Mouse (Mus musculus) kidney, adult 2 months (tissue): ENCODE data around the gene Ifna14. TPM values are rescaled to one million over a fixed set of nuclear protein-coding genes. Genes with fewer than 3 reads are reported as not detected.
A peak's percentile ranks its signal among the peaks of the same experiment; 100 is the strongest.

ENCODE experiments used
- DNase-seq: peaks from one replicate; pipeline ENCODE4 v3.0.0; 2021
- H3K27ac ChIP-seq: fragments of 200-500 bp; 2 replicates; pipeline ENCODE4 v1.5.1; 2012; ENCODE audit warnings: low read depth, low read length, control low read depth, inconsistent platforms; ENCODE audit not compliant: insufficient read depth
- H3K27me3 ChIP-seq: fragments of 200-500 bp; replicated peaks from 2 replicates; pipeline ENCODE4 v1.6.1; 2012; ENCODE audit warnings: mild to moderate bottlenecking, moderate library complexity, low read length, inconsistent platforms; ENCODE audit not compliant: control insufficient read depth, insufficient read depth
- H3K36me3 ChIP-seq: fragments of 200-500 bp; 2 replicates; pipeline ENCODE4 v1.6.1; 2012; ENCODE audit warnings: mild to moderate bottlenecking, moderate library complexity, low read length, inconsistent platforms; ENCODE audit not compliant: control insufficient read depth, insufficient read depth
- H3K4me1 ChIP-seq: fragments of 200-500 bp; 2 replicates; pipeline ENCODE4 v1.6.1; 2011; ENCODE audit warnings: low read length; ENCODE audit not compliant: control insufficient read depth, insufficient read depth
- H3K4me3 ChIP-seq: fragments of 200-500 bp; 2 replicates; pipeline ENCODE4 v1.5.1; 2011; ENCODE audit warnings: mild to moderate bottlenecking, low read depth, low read length, control low read depth; ENCODE audit not compliant: insufficient read depth
- CTCF ChIP-seq: fragments of 200-500 bp; conservative IDR thresholded peaks from 2 replicates; pipeline ENCODE4 v1.5.1; 2011; ENCODE audit warnings: low read depth, mild to moderate bottlenecking, control low read depth, low read length, moderate library complexity, mixed read lengths; ENCODE audit not compliant: insufficient read depth, insufficient read length
- POLR2A ChIP-seq: fragments of 200-500 bp; IDR thresholded peaks from one replicate; pipeline ENCODE4 v1.6.1; 2011; ENCODE audit warnings: low read depth, low read length, control low read depth
- WGBS: fragments of 180-500 bp; shearing (Covaris S2); methylation state at CpG from one replicate; pipeline ENCODE4 v1.1.7; 2018; 5-methylcytosine and 5-hydroxymethylcytosine counted together
- polyA plus RNA-seq: library from polyadenylated mRNA; depleted of rRNA; stranded (reverse); fragments of >200 nt; gene quantifications from 2 replicates; pipeline ENCODE4 v1.2.3, GENCODE M21; 2012

Ifna14 gene
- polyA plus RNA-seq, 1 experiment: not detected

DNA sequence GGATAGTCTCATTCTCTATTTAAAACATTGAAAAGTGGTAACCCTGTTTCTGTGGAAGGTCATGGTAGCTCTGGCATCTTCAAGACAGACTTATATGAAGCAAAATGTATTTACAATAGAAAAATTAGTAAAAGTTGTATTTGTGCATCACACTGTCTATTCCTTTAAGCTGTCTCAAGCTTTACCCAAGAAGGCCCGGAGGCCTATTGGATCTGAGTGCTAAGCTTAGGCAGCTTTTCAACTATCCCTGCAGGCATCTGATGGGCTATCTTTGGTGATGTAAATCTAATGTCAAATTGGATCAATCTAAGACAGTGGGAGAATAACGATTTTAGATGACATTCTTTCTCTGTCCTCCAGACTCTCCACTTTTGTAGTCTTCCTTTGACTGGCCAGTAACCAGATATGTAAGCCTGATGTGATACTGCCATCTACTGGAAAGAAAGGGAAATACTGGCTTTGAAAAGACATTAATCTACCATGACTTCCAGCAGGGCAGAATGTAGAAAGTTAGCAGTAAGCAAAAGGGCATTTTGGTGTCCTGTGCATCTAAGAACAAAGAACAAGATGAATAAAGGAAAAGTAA lies 27.9 kb downstream of the Ifna14 start:
- peak; percentile 74 for DNase-seq
- 53% methylated on average over 2 of the region's 2 CpGs for WGBS
- H3K36me3 ChIP-seq: no peaks in the 10 kb centered on the region
- H3K4me1 ChIP-seq: no peaks in the 10 kb centered on the region
- H3K27ac ChIP-seq: no peak overlapping the region
- H3K27me3 ChIP-seq: no peaks in the 10 kb centered on the region
- TF ChIP-seq POLR2A: no peak
- peak; percentile 43 for TF ChIP-seq CTCF
- no peak overlapping the region for H3K4me3 ChIP-seq

DNA sequence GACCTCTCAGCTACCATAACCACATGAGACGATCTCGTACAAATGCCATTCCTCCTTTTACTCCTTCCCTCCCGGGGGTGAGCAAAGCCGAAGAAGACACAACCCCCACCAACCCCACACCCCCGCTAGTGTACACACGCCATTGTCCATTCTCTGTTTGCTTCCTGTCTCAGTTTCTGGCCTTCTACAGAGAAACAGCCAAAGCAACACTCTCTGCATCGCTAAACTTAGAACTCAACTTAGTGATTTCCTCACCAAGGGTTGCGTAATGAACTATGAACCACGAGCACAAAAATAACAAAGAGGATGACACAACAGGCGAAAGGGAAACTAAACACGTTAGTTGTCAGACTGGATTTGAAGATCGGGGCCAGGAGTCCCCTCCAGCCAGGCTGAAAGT lies 34.3 kb downstream of the Ifna14 start:
- no peaks in the 10 kb centered on the region for H3K27me3 ChIP-seq
- H3K4me1 ChIP-seq: peaks cover 2% of the 10 kb centered on the region; the same call in 1 of the 2 replicates
- H3K4me3 ChIP-seq: no peak overlapping the region
- peak; percentile 71 for DNase-seq
- 41% methylated on average over 12 of the region's 12 CpGs for WGBS
- H3K27ac ChIP-seq: peak overlapping the region; percentile 39
- TF ChIP-seq CTCF (no peak), POLR2A (no peak)
- no peaks in the 10 kb centered on the region for H3K36me3 ChIP-seq

DNA sequence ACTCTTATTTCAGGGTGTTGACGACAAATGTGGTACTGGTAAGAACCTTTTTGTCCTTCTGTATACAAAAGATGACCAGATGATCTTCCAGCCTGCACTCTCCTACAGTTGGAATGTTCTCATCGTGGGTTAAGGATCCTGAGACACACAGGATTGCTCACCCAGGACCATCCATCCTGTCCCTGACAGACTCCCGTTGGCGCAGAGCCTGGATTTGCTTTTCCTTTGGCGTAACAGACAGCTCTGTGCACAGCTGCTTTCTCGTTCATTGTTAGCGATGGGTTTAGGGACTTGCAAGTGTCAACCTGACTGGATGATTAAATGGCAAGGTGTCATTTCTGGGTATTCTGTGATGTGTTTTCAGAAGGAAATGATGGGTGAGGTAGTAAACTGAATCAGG lies 35.0 kb downstream of the Ifna14 start:
- H3K4me1 ChIP-seq: peaks cover 2% of the 10 kb centered on the region; the same call in 1 of the 2 replicates
- DNase-seq: peak; percentile 33

DNA sequence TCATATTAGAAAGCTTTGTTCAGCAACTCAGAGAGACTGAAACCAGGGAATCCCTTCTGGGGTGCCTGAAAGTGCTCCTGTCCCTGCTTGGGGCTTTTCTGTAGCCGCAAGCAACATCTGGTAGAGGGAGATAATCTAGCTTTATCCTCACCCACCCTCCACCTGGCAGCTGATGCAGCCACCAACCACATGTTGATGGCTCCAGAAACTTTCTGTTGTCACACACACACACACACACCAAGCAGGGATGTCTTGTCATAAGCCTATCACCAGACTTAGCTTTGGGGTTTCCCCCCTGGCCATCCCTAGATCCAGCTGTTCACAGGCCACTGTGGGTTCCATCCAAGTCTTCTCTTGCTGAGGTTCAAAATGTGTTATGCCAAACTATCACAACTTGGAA lies 35.9 kb downstream of the Ifna14 start:
- H3K4me3 ChIP-seq: no peak overlapping the region
- no peaks in the 10 kb centered on the region for H3K36me3 ChIP-seq
- no peak overlapping the region for H3K27ac ChIP-seq
- H3K4me1 ChIP-seq: peaks cover 2% of the 10 kb centered on the region; the same call in 1 of the 2 replicates
- no peak for DNase-seq
- no peaks in the 10 kb centered on the region for H3K27me3 ChIP-seq
- WGBS: 95% methylated on average over 1 of the region's 1 CpGs
- no peak for TF ChIP-seq CTCF
- no peak for TF ChIP-seq POLR2A

More for the DNA sequence above, 35.0 kb downstream of the Ifna14 start:
- no peak overlapping the region for H3K4me3 ChIP-seq
- TF ChIP-seq CTCF: no peak
- no peak for TF ChIP-seq POLR2A
- no peaks in the 10 kb centered on the region for H3K27me3 ChIP-seq
- no peaks in the 10 kb centered on the region for H3K36me3 ChIP-seq
- WGBS: 57% methylated on average over 7 of the region's 7 CpGs
- no peak overlapping the region for H3K27ac ChIP-seq

DNA sequence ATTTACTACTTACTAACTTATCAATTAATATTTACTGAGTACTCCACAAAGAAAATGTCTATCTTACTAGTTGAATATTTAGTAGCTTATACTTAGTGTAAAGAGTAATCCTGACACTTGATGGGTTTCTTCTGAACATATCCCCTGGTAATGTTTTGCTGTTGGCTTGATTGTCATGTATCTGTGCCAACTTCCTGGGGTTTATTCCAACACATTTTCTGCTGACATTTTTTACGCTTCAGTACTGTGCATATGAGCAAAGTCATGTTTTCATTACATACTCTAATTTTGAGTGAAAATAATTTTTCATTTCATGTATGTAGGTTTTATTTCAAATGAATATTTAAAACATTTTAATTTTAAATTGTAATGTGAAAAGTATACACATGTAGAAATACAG lies 36.7 kb downstream of the Ifna14 start:
- no peaks in the 10 kb centered on the region for H3K36me3 ChIP-seq
- no peak for DNase-seq
- no peak overlapping the region for H3K27ac ChIP-seq
- no peak overlapping the region for H3K4me3 ChIP-seq
- 61% methylated on average over 1 of the region's 1 CpGs for WGBS
- H3K27me3 ChIP-seq: no peaks in the 10 kb centered on the region
- TF ChIP-seq CTCF: no peak
- TF ChIP-seq POLR2A: no peak
- peaks cover 5% of the 10 kb centered on the region; the same call in 1 of the 2 replicates for H3K4me1 ChIP-seq

DNA sequence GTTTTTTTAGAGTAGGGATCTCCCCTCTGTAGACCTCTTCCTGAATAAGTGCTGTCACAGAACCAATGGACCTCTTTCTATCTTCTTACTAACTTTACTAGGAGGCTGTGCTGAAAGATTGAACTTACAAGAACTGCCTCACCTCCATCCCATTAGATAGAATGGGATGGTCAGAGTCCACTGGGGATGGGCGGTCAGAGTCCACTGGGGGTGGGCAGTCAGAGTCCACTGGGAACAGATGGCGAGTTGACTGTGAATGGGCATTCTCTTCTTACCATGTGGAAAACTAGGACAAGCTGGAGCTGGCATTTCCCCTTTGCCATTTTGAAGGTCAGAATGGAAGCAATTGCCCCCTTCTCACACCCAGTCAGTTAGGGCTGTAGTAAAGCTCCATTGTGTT lies 38.1 kb downstream of the Ifna14 start:
- H3K4me1 ChIP-seq: peaks cover 5% of the 10 kb centered on the region; the same call in 1 of the 2 replicates
- no peaks in the 10 kb centered on the region for H3K36me3 ChIP-seq
- no peaks in the 10 kb centered on the region for H3K27me3 ChIP-seq
- TF ChIP-seq CTCF (no peak), POLR2A (no peak)
- peak; percentile 86 for DNase-seq
- H3K27ac ChIP-seq: no peak overlapping the region
- WGBS: 59% methylated on average over 2 of the region's 2 CpGs
- H3K4me3 ChIP-seq: no peak overlapping the region

DNA sequence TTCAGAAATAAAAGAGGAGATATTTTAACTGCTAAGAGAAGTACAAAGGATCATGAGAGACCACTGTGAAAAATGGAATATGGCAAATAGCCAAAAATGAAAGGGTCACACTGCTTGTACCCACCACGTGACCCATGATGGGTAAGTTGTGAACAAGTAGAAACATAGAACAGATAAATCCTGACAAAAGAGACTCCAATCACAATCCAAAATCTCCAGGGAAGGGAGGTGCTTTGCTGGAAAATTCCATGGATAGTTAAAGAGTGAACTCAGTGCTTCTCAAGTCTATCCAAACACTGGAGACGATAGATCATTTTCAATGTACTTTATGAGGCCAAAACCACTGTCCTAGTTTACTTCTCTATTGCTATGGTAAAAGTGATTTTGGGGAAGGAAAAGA lies 40.7 kb downstream of the Ifna14 start:
- H3K4me3 ChIP-seq: no peak overlapping the region
- WGBS: 55% methylated on average over 2 of the region's 2 CpGs
- no peak for TF ChIP-seq CTCF
- no peak for TF ChIP-seq POLR2A

DNA sequence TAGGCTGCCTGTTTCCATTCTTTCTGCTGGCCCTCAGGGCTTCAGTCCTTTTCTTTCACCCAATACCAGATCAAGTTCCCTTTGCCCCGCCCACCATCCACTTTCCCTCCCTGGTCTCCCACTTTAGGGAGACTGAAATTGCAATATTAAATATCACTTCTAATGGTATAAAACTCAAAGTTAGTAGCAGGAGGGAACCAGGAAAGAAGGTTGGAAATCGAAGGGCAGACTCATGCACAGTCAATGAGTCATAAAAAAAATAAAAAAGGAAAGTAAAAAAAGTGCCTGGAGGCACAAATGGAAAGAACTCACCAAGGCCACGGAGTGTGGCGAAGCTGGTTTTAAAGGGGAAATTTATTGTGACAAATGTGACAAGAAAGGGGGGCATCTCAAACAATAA lies 41.3 kb downstream of the Ifna14 start:
- Histone ChIP-seq H3K4me3 (no peak overlapping the region), H3K4me1 (peaks cover 3% of the 10 kb centered on the region; the same call in 1 of the 2 replicates), H3K27me3 (no peaks in the 10 kb centered on the region), H3K27ac (no peak overlapping the region), H3K36me3 (no peaks in the 10 kb centered on the region)
- WGBS: 51% methylated on average over 4 of the region's 4 CpGs
- no peak for DNase-seq
- no peak for TF ChIP-seq CTCF
- TF ChIP-seq POLR2A: no peak

More for the DNA sequence above, 40.7 kb downstream of the Ifna14 start:
- peak; percentile 14 for DNase-seq
- no peaks in the 10 kb centered on the region for H3K36me3 ChIP-seq
- H3K4me1 ChIP-seq: peaks cover 3% of the 10 kb centered on the region; the same call in 1 of the 2 replicates
- no peaks in the 10 kb centered on the region for H3K27me3 ChIP-seq
- no peak overlapping the region for H3K27ac ChIP-seq
